Mouse (Mus musculus): ENCODE data around the gene Card14.

GRCm38 (mm10) chr11:119330592-119330991, 23.0 kb downstream of the Card14 start:
- TF ChIP-seq CTCF (IDR thresholded peaks at IDR 0.05; ENCODE audit: borderline replicate concordance, insufficient read depth, low read length) (no peak), POLR2A (IDR thresholded peaks at IDR 0.05; ENCODE audit: low read depth, low read length) (no peak)

Measured in embryonic fibroblast, embryonic 13.5 days (primary cell).